ENCODE assay signal across 12 mouse cellular contexts in the genomic region with DNA sequence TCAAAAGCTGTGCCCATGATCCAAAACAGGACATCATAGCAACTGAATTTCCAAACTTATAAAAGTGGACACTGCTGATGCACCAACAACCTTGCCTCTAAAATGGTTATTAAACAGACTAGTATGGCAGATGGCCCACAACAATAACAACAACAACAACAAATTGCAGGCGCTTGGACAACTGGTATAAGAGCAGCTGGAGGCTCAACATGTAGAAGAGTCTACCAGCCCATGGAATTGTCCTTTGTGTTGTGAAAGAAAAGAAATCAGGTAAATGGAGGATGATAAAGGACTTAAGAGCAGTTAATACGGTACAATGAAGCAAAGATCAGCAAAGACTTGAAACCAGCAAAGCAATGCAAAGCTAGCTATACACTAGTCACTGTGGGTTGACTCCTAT. TPM values are rescaled to one million over a fixed set of nuclear protein-coding genes. Genes with fewer than 3 reads are reported as not detected.
DNase-seq lines count a peak whose midpoint lies in the region; ATAC-seq lines count a peak whose summit lies in the region.
"Had no signal": no experiment of that assay in that cellular context is flagged by ENCODE, and none has a peak within 500 bp of the region (broad histone marks: within the 10 kb centered on the region; RNA-seq: fewer than 3 reads in every experiment).

No protein-coding gene starts in this region.

- no peak overlapping the region for H3K27ac ChIP-seq in neural tube, embryonic 11.5 days (ENCODE audit: low read depth, low read length)
- no peak overlapping the region for H3K27ac ChIP-seq in midbrain, embryonic 10.5 days (replicated peaks)
- H3K27ac ChIP-seq: heart, embryonic 15.5 days had no signal

- intact Hi-C loops in left cerebral cortex, postnatal 10 days (cut with DNase I): no loop called here

- H3K4me3 ChIP-seq in erythroblast, embryonic 14.5 days (replicated peaks): peak overlapping the region; percentile 26
- no peak overlapping the region for H3K4me3 ChIP-seq in neural tube, embryonic 11.5 days (ENCODE audit: low read depth, low read length)
- peak overlapping the region; percentile 64; the same call in 1 of the 2 replicates for H3K4me3 ChIP-seq in midbrain, embryonic 10.5 days

- no peak for ATAC-seq in erythroblast, adult 5-6 weeks (replicated peaks; ENCODE audit: low FRiP score, poor library complexity, severe bottlenecking)
- ATAC-seq in neural tube, embryonic 11.5 days (ENCODE audit: insufficient read depth, low FRiP score, low TSS enrichment): no peak

- H3K27me3 ChIP-seq in erythroblast, embryonic 14.5 days (ENCODE audit: control insufficient read depth): no peaks in the 10 kb centered on the region
- H3K27me3 ChIP-seq in neural tube, embryonic 11.5 days (ENCODE audit: control insufficient read depth, insufficient read depth, low read length): no peaks in the 10 kb centered on the region
- no peaks in the 10 kb centered on the region for H3K27me3 ChIP-seq in midbrain, embryonic 10.5 days (ENCODE audit: low read depth, poor library complexity, severe bottlenecking)
- H3K27me3 ChIP-seq: heart, embryonic 15.5 days had no signal

- H3K9ac ChIP-seq in neural tube, embryonic 11.5 days (ENCODE audit: low read length): no peak overlapping the region

- H3K4me1 ChIP-seq in erythroblast, embryonic 14.5 days (ENCODE audit: control insufficient read depth): peaks cover 55% of the 10 kb centered on the region
- peaks cover 15% of the 10 kb centered on the region for H3K4me1 ChIP-seq in neural tube, embryonic 11.5 days (ENCODE audit: control insufficient read depth, insufficient read depth, low read length)
- peaks cover 33% of the 10 kb centered on the region for H3K4me1 ChIP-seq in midbrain, embryonic 10.5 days

- peaks cover 8% of the 10 kb centered on the region for H3K36me3 ChIP-seq in erythroblast, embryonic 14.5 days (ENCODE audit: control insufficient read depth)
- H3K36me3 ChIP-seq in neural tube, embryonic 11.5 days (ENCODE audit: control insufficient read depth, insufficient read depth, low read length): no peaks in the 10 kb centered on the region
- peaks cover 10% of the 10 kb centered on the region for H3K36me3 ChIP-seq in midbrain, embryonic 10.5 days
- H3K36me3 ChIP-seq: heart, embryonic 15.5 days had no signal

- 88% methylated on average over 2 of the region's 2 CpGs for WGBS in neural tube, embryonic 11.5 days
- 93% methylated on average over 2 of the region's 2 CpGs for whole genome bisulfite sequencing in midbrain, embryonic 10.5 days

- H3K9me3 ChIP-seq in erythroblast, embryonic 14.5 days (ENCODE audit: control insufficient read depth, low read length): no peaks in the 10 kb centered on the region
- no peaks in the 10 kb centered on the region for H3K9me3 ChIP-seq in neural tube, embryonic 11.5 days (ENCODE audit: control insufficient read depth, low read length)
- H3K9me3 ChIP-seq in midbrain, embryonic 10.5 days (replicated peaks): peaks cover 9% of the 10 kb centered on the region; the same call in 1 of the 2 replicates
- H3K9me3 ChIP-seq: heart, embryonic 15.5 days had no signal

- DNase-seq in neural tube, embryonic 11.5 days (ENCODE audit: low spot score): no peak
- no peak for DNase-seq in neural tube, embryonic 10.5 days (ENCODE audit: extremely low spot score, low spot score)
- no peak for DNase-seq in midbrain, embryonic 10.5 days (ENCODE audit: low spot score)
- no peak for DNase-seq in left cerebral cortex, postnatal 10 days (ENCODE audit: extremely low spot score in 1 of 2, low spot score in 2 of 2)
- DNase-seq in gastrocnemius, adult 8-10 months (ENCODE audit: low spot score in 2 of 2): no peak
- DNase-seq in retina, postnatal 1 day: no peak
- DNase-seq: kidney, adult 2 months; lung, adult 18-20 months; right cerebral cortex, postnatal 4 days had no signal

- peak overlapping the region; percentile 61 for H3K4me2 ChIP-seq in neural tube, embryonic 11.5 days (ENCODE audit: low read depth)

RNA-seq across cellular contexts. Expression of gene Zfp790, which starts 1.5 kb away (rescaled TPM):
- polyA plus RNA-seq in erythroblast, embryonic 14.5 days (2012): 0.01 and 0.04 TPM in 2 replicates
- total RNA-seq in erythroblast, adult 5-6 weeks (2015; ENCODE audit: low replicate concordance): 0.42 and 0.77 TPM in 2 replicates
- total RNA-seq in erythroblast, adult 5-6 weeks (2017; ENCODE audit: low replicate concordance): 2.6 and 4.5 TPM in 2 replicates
- polyA plus RNA-seq in neural tube, embryonic 11.5 days (2014; fragmentation: Nextera tagmentation; extraction: Ambion mirVana): 22.8 and 26.0 TPM in 2 replicates
- polyA plus RNA-seq in midbrain, embryonic 10.5 days (2016; fragmentation: Nextera tagmentation; extraction: Ambion mirVana): 12.7 and 17.5 TPM in 2 replicates
- total RNA-seq in left cerebral cortex, postnatal 10 days (2021): 10 to 100 TPM; 20.1 to 22.2 TPM
- total RNA-seq in gastrocnemius, adult 8-10 months (2022): 1 to 10 TPM; 8.1 to 8.9 (median 8.6) TPM

RNA-seq across cellular contexts. Expression of gene Zfp30, which starts 30.6 kb away (rescaled TPM):
- 0.01 TPM in 2 replicates for polyA plus RNA-seq in erythroblast, embryonic 14.5 days (2012)
- total RNA-seq in erythroblast, adult 5-6 weeks (2015; ENCODE audit: low replicate concordance): not detected in 2 replicates
- total RNA-seq in erythroblast, adult 5-6 weeks (2017; ENCODE audit: low replicate concordance): not detected in 2 replicates
- 9.1 and 9.8 TPM in 2 replicates for polyA plus RNA-seq in neural tube, embryonic 11.5 days (2014; fragmentation: Nextera tagmentation; extraction: Ambion mirVana)
- polyA plus RNA-seq in midbrain, embryonic 10.5 days (2016; fragmentation: Nextera tagmentation; extraction: Ambion mirVana): 6.8 and 8.3 TPM in 2 replicates
- 10 to 100 TPM; 10.4 to 10.8 TPM for total RNA-seq in left cerebral cortex, postnatal 10 days (2021)
- 1 to 10 TPM; 1.7 to 2.9 (median 2.5) TPM for total RNA-seq in gastrocnemius, adult 8-10 months (2022)

RNA-seq across cellular contexts. Expression of gene Zfp940, which starts 39.1 kb away (rescaled TPM):
- not detected in 2 replicates for polyA plus RNA-seq in erythroblast, embryonic 14.5 days (2012)
- 0.63 TPM in 1 of 2 replicates, not detected in the other for total RNA-seq in erythroblast, adult 5-6 weeks (2015; ENCODE audit: low replicate concordance)
- total RNA-seq in erythroblast, adult 5-6 weeks (2017; ENCODE audit: low replicate concordance): not detected in 2 replicates
- 12.3 and 12.4 TPM in 2 replicates for polyA plus RNA-seq in neural tube, embryonic 11.5 days (2014; fragmentation: Nextera tagmentation; extraction: Ambion mirVana)
- 9.7 and 10.3 TPM in 2 replicates for polyA plus RNA-seq in midbrain, embryonic 10.5 days (2016; fragmentation: Nextera tagmentation; extraction: Ambion mirVana)
- 10 to 100 TPM; 17.0 to 24.6 TPM for total RNA-seq in left cerebral cortex, postnatal 10 days (2021)
- total RNA-seq in gastrocnemius, adult 8-10 months (2022): 1 to 10 TPM; 2.6 to 4.6 (median 3.1) TPM

RNA-seq across cellular contexts. Expression of gene Zfp420, which starts 45.4 kb away (rescaled TPM):
- polyA plus RNA-seq in erythroblast, embryonic 14.5 days (2012): not detected in 2 replicates
- total RNA-seq in erythroblast, adult 5-6 weeks (2015; ENCODE audit: low replicate concordance): 1.5 TPM in 1 of 2 replicates, not detected in the other
- total RNA-seq in erythroblast, adult 5-6 weeks (2017; ENCODE audit: low replicate concordance): 0.26 and 0.28 TPM in 2 replicates
- polyA plus RNA-seq in neural tube, embryonic 11.5 days (2014; fragmentation: Nextera tagmentation; extraction: Ambion mirVana): 10.7 and 12.2 TPM in 2 replicates
- 8.8 and 9.3 TPM in 2 replicates for polyA plus RNA-seq in midbrain, embryonic 10.5 days (2016; fragmentation: Nextera tagmentation; extraction: Ambion mirVana)
- 10 to 100 TPM; 14.6 to 14.7 TPM for total RNA-seq in left cerebral cortex, postnatal 10 days (2021)
- total RNA-seq in gastrocnemius, adult 8-10 months (2022): 1 to 10 TPM; 3.0 to 4.6 (median 3.5) TPM

RNA-seq across cellular contexts. Expression of gene Zfp84, which starts 46.0 kb away (rescaled TPM):
- 0.04 and 0.08 TPM in 2 replicates for polyA plus RNA-seq in erythroblast, embryonic 14.5 days (2012)
- total RNA-seq in erythroblast, adult 5-6 weeks (2015; ENCODE audit: low replicate concordance): 1.7 and 3.8 TPM in 2 replicates
- total RNA-seq in erythroblast, adult 5-6 weeks (2017; ENCODE audit: low replicate concordance): 3.2 and 3.6 TPM in 2 replicates
- polyA plus RNA-seq in neural tube, embryonic 11.5 days (2014; fragmentation: Nextera tagmentation; extraction: Ambion mirVana): 15.3 and 19.4 TPM in 2 replicates
- 10.9 and 14.6 TPM in 2 replicates for polyA plus RNA-seq in midbrain, embryonic 10.5 days (2016; fragmentation: Nextera tagmentation; extraction: Ambion mirVana)
- total RNA-seq in left cerebral cortex, postnatal 10 days (2021): 10 to 100 TPM; 15.0 to 16.6 TPM
- total RNA-seq in gastrocnemius, adult 8-10 months (2022): 1 to 10 TPM; 6.6 to 9.1 (median 7.4) TPM
